16 mouse cellular contexts compared by ENCODE assay signal in the genomic region with DNA sequence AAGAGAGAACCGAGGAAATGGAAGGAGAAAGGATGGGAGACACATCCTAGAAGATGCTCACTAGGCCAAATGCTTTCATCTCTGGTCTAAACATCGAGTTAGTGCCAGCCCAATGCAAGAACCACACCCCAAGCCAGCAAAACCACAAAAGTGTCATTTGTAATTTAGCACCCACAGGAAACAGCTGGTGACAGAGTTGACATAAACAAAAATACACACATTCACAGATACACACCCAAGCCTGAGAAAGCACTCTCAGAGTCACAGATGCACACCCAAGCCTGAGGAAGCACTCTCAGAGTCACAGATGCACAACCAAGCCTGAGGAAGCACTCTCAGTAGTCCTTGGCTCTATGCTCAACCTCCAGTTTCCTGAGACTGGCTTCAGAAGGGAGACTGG. TPM values are rescaled to one million over a fixed set of nuclear protein-coding genes. Genes with fewer than 3 reads are reported as not detected.
DNase-seq lines count a peak whose midpoint lies in the region; ATAC-seq and TF ChIP-seq lines count a peak whose summit lies in the region.
"Had no signal": no experiment of that assay in that cellular context is flagged by ENCODE, and none has a peak within 500 bp of the region (broad histone marks: within the 10 kb centered on the region; RNA-seq: fewer than 3 reads in every experiment).

No protein-coding gene starts in this region.

- WGBS in embryonic facial prominence, embryonic 14.5 days: 67% methylated on average over 2 of the region's 2 CpGs
- WGBS in embryonic facial prominence, embryonic 10.5 days: 70% methylated on average over 2 of the region's 2 CpGs
- 84% methylated on average over 2 of the region's 2 CpGs for WGBS in hindbrain, embryonic 12.5 days

- no peak for ATAC-seq in embryonic facial prominence, embryonic 14.5 days (ENCODE audit: low read depth)
- peak; percentile 22; the same call in 1 of the 2 replicates for ATAC-seq in megakaryocyte progenitor cell, adult 5-6 weeks (replicated peaks; ENCODE audit: poor library complexity)
- no peak for ATAC-seq in hindbrain, embryonic 12.5 days (ENCODE audit: low FRiP score)
- ATAC-seq: forebrain, embryonic 15.5 days; liver, embryonic 12.5 days had no signal

- no peak for TF ChIP-seq CTCF in MEL (IDR thresholded peaks at IDR 0.05 in 2 of 3, conservative IDR thresholded peaks at IDR 0.05 in 1 of 3; ENCODE audit: control insufficient read depth in 1 of 3, insufficient read depth in 1 of 3, low read depth in 2 of 3, low read length in 3 of 3, poor library complexity in 1 of 3, severe bottlenecking in 1 of 3)

- peaks cover 3% of the 10 kb centered on the region; the same call in 1 of the 2 replicates for H3K9me3 ChIP-seq in embryonic facial prominence, embryonic 14.5 days (ENCODE audit: control insufficient read depth, low read length)
- H3K9me3 ChIP-seq in embryonic facial prominence, embryonic 10.5 days: no peaks in the 10 kb centered on the region
- no peaks in the 10 kb centered on the region for H3K9me3 ChIP-seq in MEL (replicated peaks; ENCODE audit: insufficient read depth, low read length)
- H3K9me3 ChIP-seq in hindbrain, embryonic 12.5 days (replicated peaks): no peaks in the 10 kb centered on the region
- H3K9me3 ChIP-seq: forebrain, embryonic 15.5 days; liver, embryonic 12.5 days had no signal

- no peak overlapping the region for H3K27ac ChIP-seq in embryonic facial prominence, embryonic 14.5 days (replicated peaks; ENCODE audit: low read depth, low read length)
- no peak overlapping the region for H3K27ac ChIP-seq in embryonic facial prominence, embryonic 10.5 days (replicated peaks)
- peak overlapping the region; percentile 63 for H3K27ac ChIP-seq in MEL (ENCODE audit: control insufficient read depth, low read depth, low read length)
- no peak overlapping the region for H3K27ac ChIP-seq in hindbrain, embryonic 12.5 days
- H3K27ac ChIP-seq: forebrain, embryonic 15.5 days; hindbrain, embryonic 14.5 days; liver, embryonic 12.5 days had no signal

- no peaks in the 10 kb centered on the region; the same call in 1 of the 2 replicates for H3K79me2 ChIP-seq in MEL (ENCODE audit: control insufficient read depth, insufficient read depth, low read length, poor library complexity)

- TF ChIP-seq EP300 in MEL (IDR thresholded peaks at IDR 0.05; ENCODE audit: low read depth in 1 of 2, low read length in 2 of 2): peak in 1 of 2 experiments; percentile 74; a peak in 2 of 4 replicates

- no peaks in the 10 kb centered on the region for H3K36me3 ChIP-seq in embryonic facial prominence, embryonic 14.5 days (ENCODE audit: control insufficient read depth, insufficient read depth, low read length)
- no peaks in the 10 kb centered on the region for H3K36me3 ChIP-seq in embryonic facial prominence, embryonic 10.5 days (replicated peaks)
- peaks cover 0 to 52% of the 10 kb centered on the region in 2 experiments; a peak in 2 of 4 replicates for H3K36me3 ChIP-seq in MEL (ENCODE audit: control insufficient read depth in 1 of 2, insufficient read depth in 2 of 2, low read length in 2 of 2)
- no peaks in the 10 kb centered on the region for H3K36me3 ChIP-seq in hindbrain, embryonic 12.5 days
- H3K36me3 ChIP-seq: forebrain, embryonic 15.5 days; liver, embryonic 12.5 days had no signal

- no peak overlapping the region for H3K4me2 ChIP-seq in embryonic facial prominence, embryonic 14.5 days (ENCODE audit: low read depth, low read length)
- H3K4me2 ChIP-seq in hindbrain, embryonic 12.5 days (replicated peaks): no peak overlapping the region
- H3K4me2 ChIP-seq: forebrain, embryonic 15.5 days; hindbrain, embryonic 14.5 days; liver, embryonic 12.5 days; midbrain, embryonic 11.5 days had no signal

- no peak for TF ChIP-seq RAD21 in MEL (IDR thresholded peaks at IDR 0.05; ENCODE audit: low read depth, low read length)

- TF ChIP-seq POLR2A in MEL (IDR thresholded peaks at IDR 0.05; ENCODE audit: control insufficient read depth in 1 of 2, insufficient read depth in 1 of 2, low read depth in 1 of 2, low read length in 2 of 2, poor library complexity in 1 of 2): no peak

- H3K9ac ChIP-seq in embryonic facial prominence, embryonic 14.5 days (ENCODE audit: low read depth, low read length): no peak overlapping the region
- H3K9ac ChIP-seq in MEL (ENCODE audit: control insufficient read depth, low read depth, low read length, poor library complexity, severe bottlenecking): no peak overlapping the region; the same call in 1 of the 2 replicates
- no peak overlapping the region for H3K9ac ChIP-seq in hindbrain, embryonic 12.5 days
- H3K9ac ChIP-seq: forebrain, embryonic 15.5 days; hindbrain, embryonic 14.5 days; liver, embryonic 12.5 days had no signal

- peak; percentile 12 for DNase-seq in embryonic facial prominence, embryonic 14.5 days (ENCODE audit: low spot score)
- no peak for DNase-seq in embryonic facial prominence, embryonic 10.5 days (ENCODE audit: low spot score)
- DNase-seq in 3T3-L1 (ENCODE audit: low read depth, low spot score) (peak; percentile 9), MEL (ENCODE audit: low read depth, low spot score) (peak; percentile 78)
- no peak for DNase-seq in right cerebral cortex, adult 2 months (ENCODE audit: low spot score in 2 of 2)
- DNase-seq in cerebellum, adult 11 months: no peak
- DNase-seq: heart, adult 18-20 months; kidney, adult 9 months; kidney, postnatal 4 days; left cerebral cortex, postnatal 4 days had no signal

- no peaks in the 10 kb centered on the region for H3K27me3 ChIP-seq in embryonic facial prominence, embryonic 14.5 days (replicated peaks; ENCODE audit: control insufficient read depth, insufficient read depth, low read length)
- H3K27me3 ChIP-seq in embryonic facial prominence, embryonic 10.5 days (replicated peaks; ENCODE audit: low read depth, poor library complexity, severe bottlenecking): no peaks in the 10 kb centered on the region
- no peaks in the 10 kb centered on the region for H3K27me3 ChIP-seq in MEL (ENCODE audit: control insufficient read depth in 1 of 2, insufficient read depth in 2 of 2, low read length in 2 of 2)
- H3K27me3 ChIP-seq in hindbrain, embryonic 12.5 days: no peaks in the 10 kb centered on the region
- H3K27me3 ChIP-seq: forebrain, embryonic 15.5 days; liver, embryonic 12.5 days had no signal

- no peaks in the 10 kb centered on the region for H3K4me1 ChIP-seq in embryonic facial prominence, embryonic 14.5 days (ENCODE audit: control insufficient read depth, insufficient read depth, low read length)
- H3K4me1 ChIP-seq in embryonic facial prominence, embryonic 10.5 days: no peaks in the 10 kb centered on the region
- peaks cover 36 to 51% of the 10 kb centered on the region in 2 experiments for H3K4me1 ChIP-seq in MEL (ENCODE audit: control insufficient read depth in 1 of 2, insufficient read depth in 2 of 2, low read length in 2 of 2)
- H3K4me1 ChIP-seq in hindbrain, embryonic 12.5 days: no peaks in the 10 kb centered on the region
- H3K4me1 ChIP-seq: forebrain, embryonic 15.5 days had no signal

- no peak overlapping the region for H3K4me3 ChIP-seq in embryonic facial prominence, embryonic 14.5 days (ENCODE audit: low read depth, low read length)
- no peak overlapping the region for H3K4me3 ChIP-seq in embryonic facial prominence, embryonic 10.5 days
- no peak overlapping the region for H3K4me3 ChIP-seq in MEL (ENCODE audit: control insufficient read depth in 1 of 2, insufficient read depth in 1 of 2, low read depth in 2 of 2, low read length in 2 of 2)
- H3K4me3 ChIP-seq in hindbrain, embryonic 12.5 days: no peak overlapping the region
- H3K4me3 ChIP-seq: forebrain, embryonic 15.5 days; liver, embryonic 12.5 days had no signal

RNA-seq across cellular contexts. Expression of gene Cd2bp2, which starts 15.1 kb away (rescaled TPM):
- polyA plus RNA-seq in embryonic facial prominence, embryonic 14.5 days (2014; fragmentation: Nextera tagmentation; extraction: Ambion mirVana): 45.4 and 55.1 TPM in 2 replicates
- 89.9 and 93.4 TPM in 2 replicates for polyA plus RNA-seq in embryonic facial prominence, embryonic 10.5 days (2016; fragmentation: Nextera tagmentation; extraction: Ambion mirVana)
- 55.6 and 64.8 TPM in 2 replicates for total RNA-seq in MEL (2012; rRNA removed)
- polyA plus RNA-seq in MEL (2012; ENCODE audit: insufficient read depth in 1 of 2, insufficient read length in 2 of 2, low read depth in 1 of 2, low replicate concordance in 2 of 2, missing spikeins in 1 of 2): 10 to 100 TPM in 1 of 2 experiments, not detected in 1; 56.7 TPM
- total RNA-seq in megakaryocyte progenitor cell, adult 5-6 weeks (2015): 16.8 and 17.4 TPM in 2 replicates
- total RNA-seq in megakaryocyte progenitor cell, adult 5-6 weeks (2017): 56.0 and 65.7 TPM in 2 replicates
- polyA plus RNA-seq in hindbrain, embryonic 12.5 days (2016; fragmentation: Nextera tagmentation; extraction: Ambion mirVana): 86.2 and 92.9 TPM in 2 replicates

RNA-seq across cellular contexts. Expression of gene Tbc1d10b, which starts 27.5 kb away (rescaled TPM):
- 25.0 and 27.1 TPM in 2 replicates for polyA plus RNA-seq in embryonic facial prominence, embryonic 14.5 days (2014; fragmentation: Nextera tagmentation; extraction: Ambion mirVana)
- polyA plus RNA-seq in embryonic facial prominence, embryonic 10.5 days (2016; fragmentation: Nextera tagmentation; extraction: Ambion mirVana): 31.3 and 34.4 TPM in 2 replicates
- 37.4 and 43.3 TPM in 2 replicates for total RNA-seq in MEL (2012; rRNA removed)
- polyA plus RNA-seq in MEL (2012; ENCODE audit: insufficient read depth in 1 of 2, insufficient read length in 2 of 2, low read depth in 1 of 2, low replicate concordance in 2 of 2, missing spikeins in 1 of 2): 10 to 100 TPM in 1 of 2 experiments, not detected in 1; 70.3 TPM
- 12.8 and 13.8 TPM in 2 replicates for total RNA-seq in megakaryocyte progenitor cell, adult 5-6 weeks (2015)
- total RNA-seq in megakaryocyte progenitor cell, adult 5-6 weeks (2017): 34.0 and 36.0 TPM in 2 replicates
- 46.5 and 47.2 TPM in 2 replicates for polyA plus RNA-seq in hindbrain, embryonic 12.5 days (2016; fragmentation: Nextera tagmentation; extraction: Ambion mirVana)

RNA-seq across cellular contexts. Expression of gene Mylpf, which starts 27.9 kb away (rescaled TPM):
- polyA plus RNA-seq in embryonic facial prominence, embryonic 14.5 days (2014; fragmentation: Nextera tagmentation; extraction: Ambion mirVana): 1,018 and 1,489 TPM in 2 replicates
- polyA plus RNA-seq in embryonic facial prominence, embryonic 10.5 days (2016; fragmentation: Nextera tagmentation; extraction: Ambion mirVana): 9.3 and 10.7 TPM in 2 replicates
- 8.3 and 11.2 TPM in 2 replicates for total RNA-seq in MEL (2012; rRNA removed)
- 1 to 10 TPM in 1 of 2 experiments, not detected in 1; 9.1 TPM for polyA plus RNA-seq in MEL (2012; ENCODE audit: insufficient read depth in 1 of 2, insufficient read length in 2 of 2, low read depth in 1 of 2, low replicate concordance in 2 of 2, missing spikeins in 1 of 2)
- total RNA-seq in megakaryocyte progenitor cell, adult 5-6 weeks (2015): 7.8 and 10.6 TPM in 2 replicates
- 6.0 and 6.8 TPM in 2 replicates for total RNA-seq in megakaryocyte progenitor cell, adult 5-6 weeks (2017)
- polyA plus RNA-seq in hindbrain, embryonic 12.5 days (2016; fragmentation: Nextera tagmentation; extraction: Ambion mirVana): 19.5 and 46.1 TPM in 2 replicates

RNA-seq across cellular contexts. Expression of gene Spn, which starts 43.2 kb away (rescaled TPM):
- polyA plus RNA-seq in embryonic facial prominence, embryonic 14.5 days (2014; fragmentation: Nextera tagmentation; extraction: Ambion mirVana): 0.32 and 0.34 TPM in 2 replicates
- 0.04 and 0.09 TPM in 2 replicates for polyA plus RNA-seq in embryonic facial prominence, embryonic 10.5 days (2016; fragmentation: Nextera tagmentation; extraction: Ambion mirVana)
- total RNA-seq in MEL (2012; rRNA removed): 169 and 182 TPM in 2 replicates
- 100 to 1,000 TPM; 135 to 184 TPM for polyA plus RNA-seq in MEL (2012; ENCODE audit: insufficient read depth in 1 of 2, insufficient read length in 2 of 2, low read depth in 1 of 2, low replicate concordance in 2 of 2, missing spikeins in 1 of 2)
- total RNA-seq in megakaryocyte progenitor cell, adult 5-6 weeks (2015): 86.0 and 93.4 TPM in 2 replicates
- 294 and 316 TPM in 2 replicates for total RNA-seq in megakaryocyte progenitor cell, adult 5-6 weeks (2017)
- not detected in 2 replicates for polyA plus RNA-seq in hindbrain, embryonic 12.5 days (2016; fragmentation: Nextera tagmentation; extraction: Ambion mirVana)
- polyA plus RNA-seq: forebrain, embryonic 15.5 days; hindbrain, embryonic 14.5 days; midbrain, embryonic 11.5 days had no signal

RNA-seq across cellular contexts. Expression of gene Zfp553, which starts 52.1 kb away (rescaled TPM):
- polyA plus RNA-seq in embryonic facial prominence, embryonic 14.5 days (2014; fragmentation: Nextera tagmentation; extraction: Ambion mirVana): 14.0 and 17.2 TPM in 2 replicates
- polyA plus RNA-seq in embryonic facial prominence, embryonic 10.5 days (2016; fragmentation: Nextera tagmentation; extraction: Ambion mirVana): 73.5 and 75.8 TPM in 2 replicates
- 13.9 and 14.6 TPM in 2 replicates for total RNA-seq in MEL (2012; rRNA removed)
- polyA plus RNA-seq in MEL (2012; ENCODE audit: insufficient read depth in 1 of 2, insufficient read length in 2 of 2, low read depth in 1 of 2, low replicate concordance in 2 of 2, missing spikeins in 1 of 2): 10 to 100 TPM in 1 of 2 experiments, not detected in 1; 19.0 TPM
- 6.5 and 9.0 TPM in 2 replicates for total RNA-seq in megakaryocyte progenitor cell, adult 5-6 weeks (2015)
- 13.8 and 15.4 TPM in 2 replicates for total RNA-seq in megakaryocyte progenitor cell, adult 5-6 weeks (2017)
- polyA plus RNA-seq in hindbrain, embryonic 12.5 days (2016; fragmentation: Nextera tagmentation; extraction: Ambion mirVana): 61.3 and 67.9 TPM in 2 replicates

Comparison
In these comparisons a context has a peak if more than half of its experiments do, and no peak if none do; other contexts are left out.
1. DNase-seq: peak in embryonic facial prominence, embryonic 14.5 days (single experiment), 3T3-L1 (single experiment) and MEL (single experiment); none in embryonic facial prominence, embryonic 10.5 days (single experiment), right cerebral cortex, adult 2 months (0 of 2) and cerebellum, adult 11 months (single experiment).
2. RNA of gene Mylpf, which starts 27.9 kb away (polyA plus RNA-seq): 1,018 to 1,489 TPM in embryonic facial prominence, embryonic 14.5 days; 19.5 to 46.1 TPM in hindbrain, embryonic 12.5 days, 9.3 to 10.7 TPM in embryonic facial prominence, embryonic 10.5 days and 9.1 TPM in MEL; every median in the first group is over 10 times any median in the second.